Mouse (Mus musculus) midbrain, embryonic 12.5 days (tissue): Measurements from ENCODE around the gene Tmem268. TPM values are rescaled to one million over a fixed set of nuclear protein-coding genes. Genes with fewer than 3 reads are reported as not detected.

Experiments
- ATAC-seq: fragments of 200-750 bp; cut with Nextera tagmentation; 2 replicates; pipeline ENCODE4 v1.8.0; 2017; ENCODE audit warnings: low read depth, moderate TSS enrichment, moderate library complexity; ENCODE audit not compliant: low FRiP score
- H3K27ac ChIP-seq: fragments of 300-500 bp; sonication (generic); replicated peaks from 2 replicates; pipeline ENCODE4 v1.5.1; 2016; ENCODE audit warnings: mild to moderate bottlenecking
- H3K27me3 ChIP-seq: fragments of 300-500 bp; sonication (generic); 2 replicates; pipeline ENCODE4 v1.6.1; 2016; ENCODE audit warnings: mild to moderate bottlenecking
- H3K36me3 ChIP-seq: fragments of 300-500 bp; sonication (generic); 2 replicates; pipeline ENCODE4 v1.6.1; 2016
- H3K4me1 ChIP-seq: fragments of 300-500 bp; sonication (generic); 2 replicates; pipeline ENCODE4 v1.6.1; 2016
- H3K4me2 ChIP-seq: fragments of 300-500 bp; sonication (generic); replicated peaks from 2 replicates; pipeline ENCODE4 v1.6.1; 2016; ENCODE audit warnings: mild to moderate bottlenecking, moderate library complexity
- H3K4me3 ChIP-seq: fragments of 300-500 bp; sonication (generic); 2 replicates; pipeline ENCODE4 v1.5.1; 2016; ENCODE audit warnings: mild to moderate bottlenecking
- H3K9ac ChIP-seq: fragments of 300-500 bp; sonication (generic); replicated peaks from 2 replicates; pipeline ENCODE4 v1.6.1; 2016; ENCODE audit warnings: mild to moderate bottlenecking, moderate library complexity
- H3K9me3 ChIP-seq: fragments of 300-500 bp; sonication (generic); 2 replicates; pipeline ENCODE4 v1.6.1; 2016; ENCODE audit warnings: mild to moderate bottlenecking
- WGBS: fragments of 180-500 bp; shearing (Covaris S2); methylation state at CpG from one replicate; pipeline ENCODE4 v1.1.7; 2016; 5-methylcytosine and 5-hydroxymethylcytosine counted together
- polyA plus RNA-seq: library from polyadenylated mRNA; unstranded; fragments of >200 nt; fragmentation: Nextera tagmentation; extraction: Ambion mirVana; gene quantifications from 2 replicates; pipeline ENCODE4 v1.2.1, GENCODE M21; 2016

Tmem268 gene
- polyA plus RNA-seq, 1 experiment from 2014 or later, result 4.8 TPM

- peak; percentile 97 for ATAC-seq
- Histone ChIP-seq H3K4me3 (peak within 1 kb of the TSS; percentile 88), H3K27me3 (no peaks in the 10 kb centered on the region), H3K4me2 (peak within 1 kb of the TSS; percentile 73), H3K4me1 (peaks cover 26% of the 10 kb centered on the region), H3K36me3 (peaks cover 19% of the 10 kb centered on the region), H3K9me3 (no peaks in the 10 kb centered on the region), H3K9ac (peak within 1 kb of the TSS; percentile 92), H3K27ac (peak within 1 kb of the TSS; percentile 80)
- WGBS, result 1% methylated on average over 53 of the region's 57 CpGs
Measured at GRCm38 (mm10) chr4:63544494-63545230, 13.9 kb upstream of the Tmem268 start, which contains the start of gene Atp6v1g1. Gene Atp6v1g1, plus strand, starts transcription at chr4:63544772.

- Histone ChIP-seq H3K27ac (peak overlapping the region; percentile 80), H3K27me3 (no peaks in the 10 kb centered on the region), H3K4me3 (peak overlapping the region; percentile 88), H3K4me1 (peaks cover 26% of the 10 kb centered on the region), H3K4me2 (peak overlapping the region; percentile 73), H3K9me3 (no peaks in the 10 kb centered on the region), H3K9ac (peak overlapping the region; percentile 92), H3K36me3 (peaks cover 20% of the 10 kb centered on the region)
- WGBS, result 15% methylated on average over 26 of the region's 26 CpGs
- ATAC-seq, result no peak
Measured at GRCm38 (mm10) chr4:63545231-63545958, 13.2 kb upstream of the Tmem268 start.

- H3K4me2 ChIP-seq, result peak overlapping the region; percentile 73
- ATAC-seq, result no peak
- no peak overlapping the region for H3K27ac ChIP-seq
- no peaks in the 10 kb centered on the region for H3K27me3 ChIP-seq
- H3K4me1 ChIP-seq, result peaks cover 26% of the 10 kb centered on the region
- 86% methylated on average over 6 of the region's 6 CpGs for WGBS
- H3K9ac ChIP-seq, result peak overlapping the region; percentile 92; the same call in 1 of the 2 replicates
- H3K9me3 ChIP-seq, result no peaks in the 10 kb centered on the region
- H3K4me3 ChIP-seq, result peak overlapping the region; percentile 88
- H3K36me3 ChIP-seq, result peaks cover 31% of the 10 kb centered on the region
Measured at GRCm38 (mm10) chr4:63546441-63547055, 12.0 kb upstream of the Tmem268 start.

DNA sequence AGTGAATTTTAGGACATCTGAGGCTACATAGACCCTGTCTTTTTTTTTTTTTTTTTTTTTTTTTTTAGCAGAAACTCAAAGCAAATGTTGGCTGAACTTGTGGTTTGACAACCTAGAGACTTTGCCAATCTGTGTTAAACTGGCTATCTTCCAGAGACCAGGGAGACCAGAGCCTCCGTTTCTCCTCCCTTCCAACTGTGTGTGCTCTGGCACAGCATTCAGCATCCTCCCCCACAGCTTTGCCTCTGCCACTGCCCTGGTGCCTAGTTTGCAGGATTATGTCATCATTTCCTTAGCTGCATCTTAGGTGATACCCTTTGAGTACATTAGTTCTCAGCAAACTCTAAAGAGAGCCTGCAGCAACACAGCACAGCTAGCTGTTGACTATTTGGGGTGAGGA is 10.8 kb upstream of the Tmem268 start:
- Histone ChIP-seq H3K27ac (no peak overlapping the region), H3K36me3 (peaks cover 44% of the 10 kb centered on the region), H3K4me1 (peaks cover 26% of the 10 kb centered on the region), H3K4me2 (no peak overlapping the region), H3K9ac (no peak overlapping the region), H3K9me3 (no peaks in the 10 kb centered on the region), H3K4me3 (no peak overlapping the region), H3K27me3 (no peaks in the 10 kb centered on the region)
- 76% methylated on average over 1 of the region's 1 CpGs for WGBS
- no peak for ATAC-seq

GRCm38 (mm10) chr4:63548491-63548890 is 10.1 kb upstream of the Tmem268 start:
- Histone ChIP-seq H3K36me3 (peaks cover 48% of the 10 kb centered on the region), H3K4me1 (peaks cover 26% of the 10 kb centered on the region), H3K27me3 (no peaks in the 10 kb centered on the region), H3K9me3 (no peaks in the 10 kb centered on the region), H3K4me2 (no peak overlapping the region), H3K4me3 (no peak overlapping the region), H3K27ac (no peak overlapping the region), H3K9ac (no peak overlapping the region)
- ATAC-seq, result no peak
- 81% methylated on average over 3 of the region's 3 CpGs for WGBS

DNA sequence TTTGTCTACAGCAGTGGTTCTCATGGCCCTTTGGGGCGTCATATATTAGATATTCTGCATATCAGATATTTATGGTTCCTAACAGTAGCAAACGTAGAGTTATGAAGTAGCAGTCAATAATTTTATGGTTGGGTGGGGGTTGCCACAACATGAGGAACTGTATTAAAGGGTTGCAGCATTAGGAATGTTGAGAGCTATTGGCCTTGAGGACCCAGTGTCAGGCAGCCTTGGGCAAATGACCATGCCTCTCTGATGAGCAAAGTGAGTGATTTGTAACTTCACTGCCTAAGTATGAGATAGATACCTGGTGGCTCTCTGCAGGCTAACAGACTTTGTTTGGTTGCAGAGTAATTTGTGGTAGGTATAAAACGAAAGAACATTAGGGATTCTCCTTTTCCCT is 7.7 kb upstream of the Tmem268 start:
- Histone ChIP-seq H3K36me3 (peaks cover 54% of the 10 kb centered on the region), H3K4me3 (no peak overlapping the region)
- WGBS, result 96% methylated on average over 3 of the region's 3 CpGs

DNA sequence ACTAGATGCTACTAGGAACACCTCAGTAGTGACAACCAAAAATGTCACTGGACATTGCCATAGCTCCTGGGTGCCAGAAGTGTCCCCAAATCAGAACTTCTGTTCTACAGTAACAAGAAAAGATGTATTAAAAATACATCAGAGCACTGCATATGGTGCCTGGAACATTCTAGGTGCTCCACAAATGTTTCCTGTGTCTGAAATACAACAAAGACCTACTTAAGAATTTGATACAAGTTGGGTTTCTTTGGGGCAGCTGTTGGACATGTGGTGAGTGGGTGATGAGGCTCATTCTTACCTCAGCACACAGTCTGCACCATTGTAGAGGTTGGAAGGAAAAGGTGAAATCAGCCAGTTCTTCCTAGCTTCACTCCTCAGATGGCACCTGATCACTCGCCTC is 5.7 kb upstream of the Tmem268 start:
- peaks cover 16% of the 10 kb centered on the region for H3K27me3 ChIP-seq
- H3K9ac ChIP-seq, result no peak overlapping the region
- H3K36me3 ChIP-seq, result peaks cover 53% of the 10 kb centered on the region
- H3K4me2 ChIP-seq, result no peak overlapping the region
- peaks cover 16% of the 10 kb centered on the region for H3K4me1 ChIP-seq
- H3K4me3 ChIP-seq, result no peak overlapping the region
- WGBS, result 95% methylated on average over 1 of the region's 1 CpGs
- H3K27ac ChIP-seq, result no peak overlapping the region
- no peaks in the 10 kb centered on the region for H3K9me3 ChIP-seq
- no peak for ATAC-seq

More for the DNA sequence above, 7.7 kb upstream of the Tmem268 start:
- ATAC-seq, result no peak
- H3K27ac ChIP-seq, result no peak overlapping the region
- H3K9ac ChIP-seq, result no peak overlapping the region
- no peaks in the 10 kb centered on the region for H3K9me3 ChIP-seq
- H3K4me2 ChIP-seq, result no peak overlapping the region
- no peaks in the 10 kb centered on the region for H3K27me3 ChIP-seq
- peaks cover 22% of the 10 kb centered on the region for H3K4me1 ChIP-seq

DNA sequence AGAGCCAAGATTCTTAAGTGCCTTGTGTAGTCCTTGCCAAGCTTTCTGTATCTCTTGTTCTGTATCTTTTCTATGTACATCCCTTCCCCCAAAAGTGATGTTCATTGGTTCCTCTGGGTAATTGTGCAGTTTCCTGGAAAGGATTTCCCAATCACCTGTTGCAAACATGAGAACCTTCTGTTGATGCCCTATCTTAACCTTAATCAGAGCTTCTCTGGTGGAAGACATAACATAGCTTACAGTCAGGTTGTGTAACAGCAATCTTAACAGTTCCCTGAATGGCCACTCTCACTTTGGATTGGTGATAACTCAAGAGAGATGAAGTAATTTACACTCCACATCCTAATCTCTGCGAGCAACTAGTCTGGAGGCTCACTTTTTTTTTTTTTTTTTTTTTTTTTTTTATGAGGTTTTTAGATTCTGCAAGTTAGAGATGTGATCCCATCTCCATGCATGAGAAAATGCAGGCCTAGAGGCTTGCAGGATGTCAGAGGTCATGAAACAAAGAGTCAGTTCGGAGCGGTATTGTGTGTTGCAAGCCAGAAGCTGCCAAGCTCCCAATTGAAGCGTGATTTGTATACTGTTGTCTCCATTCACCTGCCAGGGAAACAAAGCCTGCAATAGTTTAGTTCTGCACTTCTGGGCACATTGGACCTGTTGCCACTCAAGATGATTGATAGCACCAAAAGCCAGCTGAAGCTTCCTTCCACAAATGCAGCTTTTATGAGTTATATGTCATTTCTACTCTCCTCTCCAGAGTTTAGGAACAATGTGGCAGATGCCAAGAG is 4.6 kb upstream of the Tmem268 start:
- H3K4me2 ChIP-seq, result no peak overlapping the region
- no peak overlapping the region for H3K27ac ChIP-seq
- H3K27me3 ChIP-seq, result peaks cover 18% of the 10 kb centered on the region
- H3K4me3 ChIP-seq, result no peak overlapping the region
- no peak for ATAC-seq
- H3K9me3 ChIP-seq, result no peaks in the 10 kb centered on the region
- H3K36me3 ChIP-seq, result peaks cover 42% of the 10 kb centered on the region
- H3K4me1 ChIP-seq, result peaks cover 22% of the 10 kb centered on the region
- 21% methylated on average over 4 of the region's 4 CpGs for WGBS
- no peak overlapping the region for H3K9ac ChIP-seq

DNA sequence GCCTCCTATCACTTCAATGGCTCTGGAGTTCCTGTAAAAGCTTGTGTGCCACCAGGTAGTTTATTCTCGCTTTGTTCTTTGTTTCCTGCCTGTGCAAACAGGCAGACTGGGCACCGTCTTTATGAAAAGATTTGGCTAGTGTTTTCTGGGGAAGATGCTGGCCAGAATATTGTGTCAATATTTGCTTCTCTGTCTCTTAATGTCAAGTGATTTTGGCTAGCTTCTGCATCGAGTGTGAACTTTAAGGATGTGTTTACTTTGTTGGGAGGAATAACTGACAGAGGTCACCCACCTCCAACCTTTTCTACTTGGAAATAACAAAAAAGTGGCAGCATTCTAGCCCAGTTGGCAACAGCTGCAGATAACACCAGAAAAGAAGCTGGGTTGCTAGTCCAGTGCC is 4.0 kb upstream of the Tmem268 start:
- Histone ChIP-seq H3K36me3 (peaks cover 36% of the 10 kb centered on the region), H3K4me2 (no peak overlapping the region), H3K4me3 (no peak overlapping the region), H3K9me3 (no peaks in the 10 kb centered on the region), H3K4me1 (peaks cover 27% of the 10 kb centered on the region), H3K27me3 (peaks cover 18% of the 10 kb centered on the region), H3K27ac (no peak overlapping the region), H3K9ac (no peak overlapping the region)
- 47% methylated on average over 3 of the region's 3 CpGs for WGBS
- no peak for ATAC-seq

- no peak for ATAC-seq
- Histone ChIP-seq H3K4me3 (no peak overlapping the region), H3K27me3 (peaks cover 18% of the 10 kb centered on the region), H3K9ac (no peak overlapping the region), H3K27ac (no peak overlapping the region), H3K4me1 (peaks cover 30% of the 10 kb centered on the region), H3K9me3 (no peaks in the 10 kb centered on the region), H3K4me2 (no peak overlapping the region), H3K36me3 (peaks cover 34% of the 10 kb centered on the region)
- WGBS, result 92% methylated on average over 2 of the region's 2 CpGs
Measured at GRCm38 (mm10) chr4:63555111-63555510, 3.5 kb upstream of the Tmem268 start.

DNA sequence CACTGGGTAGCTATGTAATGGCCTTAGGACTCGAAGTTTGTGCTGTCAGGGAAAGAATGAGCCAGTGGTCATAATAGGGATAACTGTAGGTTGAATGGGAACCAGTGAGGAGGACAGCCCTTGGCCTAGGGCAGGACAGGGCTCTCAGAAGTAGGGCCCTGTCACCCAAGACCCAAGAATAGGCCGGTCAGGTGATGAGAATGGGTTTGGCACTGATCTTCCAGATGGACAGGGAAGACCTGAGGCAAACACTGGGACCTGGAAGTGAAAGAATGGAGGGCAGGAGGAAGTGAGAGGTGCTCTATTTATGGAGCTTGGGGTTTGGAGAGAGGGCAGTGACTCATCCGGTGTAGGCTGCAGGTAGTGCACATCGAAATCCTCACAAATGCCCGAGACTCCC is 1.9 kb upstream of the Tmem268 start:
- Histone ChIP-seq H3K27me3 (peaks cover 18% of the 10 kb centered on the region), H3K4me2 (no peak overlapping the region), H3K4me1 (peaks cover 34% of the 10 kb centered on the region), H3K4me3 (no peak overlapping the region), H3K36me3 (peaks cover 22% of the 10 kb centered on the region), H3K27ac (no peak overlapping the region), H3K9me3 (no peaks in the 10 kb centered on the region), H3K9ac (no peak overlapping the region)
- ATAC-seq, result no peak
- WGBS, result 69% methylated on average over 5 of the region's 5 CpGs
